Mouse (Mus musculus) liver, adult 2 months (tissue): ENCODE data around the gene 2310079G19Rik.

Source experiments
- CTCF ChIP-seq: fragments of 200-500 bp; IDR thresholded peaks from 2 replicates; pipeline ENCODE4 v1.5.1; 2011; ENCODE audit warnings: low read depth, low read length, control low read depth
- POLR2A ChIP-seq: fragments of 200-500 bp; IDR thresholded peaks from 2 replicates; pipeline ENCODE4 v1.6.1; 2011; ENCODE audit warnings: low read length, control low read depth; ENCODE audit not compliant: insufficient read depth; ENCODE audit errors: extremely low read depth

GRCm38 (mm10) chr16:88646366-88647111 is 19.1 kb upstream of the 2310079G19Rik start:
- TF ChIP-seq POLR2A (no peak), CTCF (no peak)
